Mouse (Mus musculus): Measurements from ENCODE around the gene Zfp704.

Zfp704 gene

DNA sequence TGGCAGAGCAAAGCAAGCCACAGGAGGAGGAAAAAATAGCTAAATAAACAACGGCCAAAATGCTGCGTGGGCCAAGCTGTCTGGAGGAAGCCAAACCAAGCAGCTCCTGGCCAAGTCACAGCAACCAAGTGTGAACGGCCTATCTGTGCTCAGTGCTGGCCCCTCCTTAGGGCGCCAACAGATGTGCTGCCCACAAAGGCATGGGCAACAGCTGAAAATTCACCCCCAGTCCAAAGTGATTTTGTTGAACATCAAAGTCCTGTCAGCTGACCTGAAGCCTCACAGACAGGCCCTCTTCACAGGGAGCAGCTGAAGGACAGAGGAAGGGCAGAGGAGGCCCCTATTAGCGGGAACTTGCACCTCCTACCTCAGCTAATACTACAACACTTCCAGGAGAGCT is 148.2 kb downstream of the Zfp704 start:
- peak in 1 of 2 experiments; percentile 9 for DNase-seq (ENCODE audit: low spot score in 2 of 2)

DNA sequence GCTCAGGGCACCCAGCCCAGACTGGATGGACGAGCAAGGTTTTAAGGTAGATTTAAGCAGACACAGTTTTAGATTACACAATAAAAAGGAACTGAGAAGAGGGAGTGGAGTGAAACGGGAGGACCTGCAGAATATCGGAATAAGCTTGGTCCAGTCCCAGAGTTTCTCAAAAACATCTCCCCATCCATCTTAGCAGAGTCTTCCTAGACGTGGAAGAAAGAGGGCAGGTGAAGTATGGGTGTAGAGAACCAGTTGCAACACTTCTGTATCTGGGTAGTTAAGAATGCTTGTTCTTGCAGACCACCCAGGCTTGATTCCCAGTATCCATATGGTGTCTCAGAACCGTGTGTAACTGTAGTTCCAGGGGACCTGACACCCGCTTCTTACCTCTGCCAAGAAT is 149.6 kb downstream of the Zfp704 start:
- no peak for DNase-seq (ENCODE audit: low spot score in 2 of 2)

DNA sequence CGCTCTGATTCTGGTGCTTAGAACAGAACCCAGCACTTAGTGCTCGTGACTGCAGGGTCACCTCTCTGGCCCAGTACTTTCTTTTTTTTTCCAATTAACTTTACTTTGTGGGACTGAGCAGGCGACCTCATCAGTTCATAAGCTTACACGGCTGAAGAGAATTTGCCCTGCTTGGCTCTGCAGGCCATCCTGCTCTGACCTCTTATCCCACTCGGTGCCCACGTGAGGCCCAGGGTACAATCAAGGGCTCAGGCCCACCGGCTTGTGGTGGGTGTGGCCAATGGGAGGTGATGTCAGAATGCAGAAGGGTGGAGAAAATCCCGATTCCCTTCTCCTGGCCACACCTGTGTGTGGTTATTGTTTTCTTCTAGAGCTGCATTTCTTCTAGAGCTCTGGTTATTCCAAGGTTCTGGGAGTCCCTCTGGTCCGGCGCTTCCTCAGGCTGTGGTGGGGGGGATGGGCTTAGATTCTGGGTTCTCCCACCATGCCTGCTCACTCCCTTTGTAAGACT is 153.4 kb downstream of the Zfp704 start:
- no peak for DNase-seq (ENCODE audit: low spot score in 2 of 2)

DNA sequence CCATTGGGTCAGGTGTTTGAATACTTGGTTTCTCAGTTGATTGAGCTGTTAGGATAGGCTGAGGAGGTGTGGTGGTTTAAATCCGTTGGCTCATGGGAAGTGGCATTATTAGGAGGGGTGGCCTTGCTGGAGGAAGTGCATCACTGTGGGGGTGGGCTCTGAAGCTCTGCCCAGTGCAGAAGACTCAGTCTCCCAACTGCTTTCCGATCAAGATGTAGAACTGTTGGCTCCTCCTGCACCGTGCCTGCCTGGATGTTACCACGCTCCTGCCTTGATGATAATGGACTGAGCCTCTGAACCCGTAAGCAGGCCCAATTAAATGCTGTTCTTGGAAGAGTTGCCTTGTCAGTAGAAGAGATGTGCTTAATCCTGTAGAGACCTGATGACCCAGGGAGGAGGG is 154.5 kb downstream of the Zfp704 start:
- no peak for DNase-seq (ENCODE audit: low spot score in 2 of 2)

DNA sequence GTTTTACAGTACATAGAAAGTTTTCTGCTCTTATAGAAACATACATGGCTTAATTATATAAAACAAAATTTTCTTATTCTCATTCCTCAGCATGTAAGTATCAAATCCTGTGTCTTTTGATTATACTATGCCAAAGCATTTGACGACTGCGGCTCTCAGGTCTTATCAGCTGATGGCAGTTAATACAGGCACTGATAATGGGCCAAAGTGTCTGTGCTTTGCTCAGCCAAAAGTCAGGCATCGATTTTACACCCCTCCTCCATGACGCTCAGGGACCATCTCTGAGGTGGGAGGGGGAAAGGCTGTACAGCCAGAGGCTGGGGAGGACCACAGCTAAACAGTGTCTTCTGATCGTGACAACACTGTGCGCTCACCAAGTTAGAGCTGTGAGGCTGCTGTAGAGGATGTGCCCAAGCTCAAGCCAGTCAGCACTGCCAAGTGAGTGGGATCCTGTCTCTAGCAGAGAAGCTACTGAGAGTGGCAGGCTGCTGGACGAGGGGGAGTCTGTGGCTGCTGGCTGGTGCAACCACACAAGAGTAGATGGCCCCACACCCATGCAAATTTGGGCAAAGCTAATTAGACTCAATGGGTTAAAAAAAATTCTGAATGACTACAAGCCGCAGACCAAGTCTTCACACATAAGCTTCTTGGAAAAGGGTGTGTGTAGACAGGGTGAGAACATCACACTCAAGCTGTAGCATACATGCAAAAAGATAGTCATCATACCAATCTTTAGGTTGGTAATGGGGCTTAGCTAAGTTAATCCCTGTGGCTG is 155.1 kb downstream of the Zfp704 start:
- DNase-seq (ENCODE audit: low spot score in 2 of 2) = no peak

DNA sequence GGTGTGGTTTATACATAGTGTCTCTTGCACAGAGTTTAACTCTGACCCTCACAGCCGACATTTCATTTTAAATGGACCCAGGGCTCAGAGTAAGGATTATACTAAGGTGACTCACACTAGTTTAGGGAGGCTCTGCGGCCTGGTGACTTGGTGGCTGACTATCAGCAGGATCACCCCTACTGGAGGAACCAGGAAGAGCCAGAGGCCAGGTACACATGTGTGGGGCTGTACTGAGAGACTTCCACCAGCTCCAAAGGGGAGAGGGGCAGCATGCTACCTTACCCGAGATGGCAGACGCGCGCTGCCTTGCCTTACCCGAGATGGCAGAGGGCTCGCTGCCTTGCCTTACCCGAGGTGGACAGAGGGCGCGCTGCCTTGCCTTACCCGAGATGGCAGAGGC is 159.4 kb downstream of the Zfp704 start:
- no peak for DNase-seq (ENCODE audit: low spot score in 2 of 2)

DNA sequence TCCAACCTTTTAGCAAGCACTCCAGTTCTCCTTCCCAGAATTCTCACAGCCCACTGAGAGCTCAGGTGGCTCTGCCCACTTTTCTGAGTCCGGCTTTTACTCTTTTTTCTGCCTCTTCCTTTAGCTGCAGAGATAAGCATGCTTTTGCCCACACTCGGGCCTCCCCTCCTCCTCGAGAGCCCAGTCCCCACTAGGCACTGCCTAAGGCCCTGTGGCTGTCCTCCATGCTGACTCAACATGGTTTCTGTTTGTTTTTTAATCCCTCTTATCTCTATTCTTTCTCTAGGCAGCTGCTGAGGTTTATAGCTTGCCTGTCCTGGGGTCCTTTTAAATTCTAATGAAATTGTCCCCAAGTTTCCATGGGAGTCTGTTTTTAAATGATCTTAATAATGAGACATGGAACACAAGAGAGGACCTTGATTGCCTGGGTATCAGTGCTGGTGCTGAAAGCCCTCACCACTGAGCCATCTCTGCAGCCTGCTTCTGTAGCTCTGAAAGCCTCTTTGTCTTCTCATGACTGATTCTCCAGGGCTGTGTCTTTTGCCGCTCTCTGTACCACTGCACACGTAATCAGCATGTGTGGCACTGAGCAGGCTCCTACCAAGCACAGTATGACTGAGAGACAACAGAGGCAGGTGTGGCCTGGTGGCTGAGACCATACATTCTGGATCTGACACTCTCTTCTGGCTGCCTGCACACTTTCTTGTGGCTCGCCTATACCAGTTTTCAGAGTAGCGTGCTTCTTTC is 160.5 kb downstream of the Zfp704 start:
- no peak for DNase-seq (ENCODE audit: low spot score in 2 of 2)

DNA sequence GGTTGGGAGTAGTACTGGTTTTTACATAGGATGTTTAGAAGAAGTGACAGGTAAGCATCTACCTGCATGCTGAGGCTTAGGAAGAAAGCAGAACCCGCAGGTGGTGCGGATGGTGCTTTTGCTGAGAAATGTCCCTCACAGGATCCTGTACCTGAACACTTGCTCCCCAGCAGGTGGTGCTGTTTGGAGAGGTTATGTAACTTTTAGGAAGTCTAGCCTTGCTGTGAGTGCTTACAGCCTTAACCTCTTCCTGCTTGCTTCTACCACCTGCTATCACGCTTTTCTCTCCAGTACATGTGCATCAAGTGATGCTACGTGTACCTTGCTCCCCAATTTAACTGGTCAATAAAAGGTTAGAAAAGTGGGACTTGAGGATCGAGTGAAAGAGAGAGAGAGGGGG is 161.3 kb downstream of the Zfp704 start:
- no peak for DNase-seq (ENCODE audit: low spot score in 2 of 2)

DNA sequence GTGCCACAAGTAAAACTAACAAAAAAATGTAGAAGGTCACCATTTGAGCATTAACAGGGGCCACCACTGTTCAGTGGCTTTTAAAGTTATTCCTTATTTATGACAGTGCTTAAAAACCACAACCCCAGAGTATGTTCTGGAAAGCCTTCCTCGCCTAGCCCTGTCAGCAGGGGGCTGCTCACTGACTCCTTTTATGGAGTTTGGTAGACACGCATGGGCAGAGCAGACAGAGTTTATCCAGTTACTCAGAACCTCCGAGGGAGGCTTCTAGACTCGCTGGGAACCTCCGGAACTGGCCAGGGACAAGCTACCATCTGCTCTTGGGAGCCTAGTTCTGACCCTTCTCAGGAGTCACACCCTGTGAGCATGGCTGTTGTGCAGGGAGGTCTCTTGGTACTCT is 165.3 kb downstream of the Zfp704 start:
- no peak for DNase-seq (ENCODE audit: low spot score in 2 of 2)

DNA sequence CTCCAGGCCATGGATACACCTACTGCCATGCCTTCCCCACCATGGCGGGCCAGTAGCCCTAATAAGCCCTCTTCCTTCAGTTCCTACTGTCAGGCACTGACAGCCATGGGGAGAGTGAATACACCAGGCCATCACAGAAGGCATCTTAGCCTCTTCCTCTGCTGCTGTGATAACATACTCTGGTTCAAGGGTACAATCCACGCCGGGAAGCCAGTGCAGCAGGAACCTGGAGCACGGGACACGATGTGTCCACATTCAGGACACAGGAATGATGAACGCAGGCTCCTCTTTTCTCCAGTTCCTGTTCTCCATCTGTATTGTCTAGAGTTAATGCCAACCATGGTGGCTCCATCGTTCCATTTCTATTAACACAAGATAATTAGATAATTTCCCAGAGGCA is 165.9 kb downstream of the Zfp704 start:
- DNase-seq (ENCODE audit: low spot score in 2 of 2) = no peak

DNA sequence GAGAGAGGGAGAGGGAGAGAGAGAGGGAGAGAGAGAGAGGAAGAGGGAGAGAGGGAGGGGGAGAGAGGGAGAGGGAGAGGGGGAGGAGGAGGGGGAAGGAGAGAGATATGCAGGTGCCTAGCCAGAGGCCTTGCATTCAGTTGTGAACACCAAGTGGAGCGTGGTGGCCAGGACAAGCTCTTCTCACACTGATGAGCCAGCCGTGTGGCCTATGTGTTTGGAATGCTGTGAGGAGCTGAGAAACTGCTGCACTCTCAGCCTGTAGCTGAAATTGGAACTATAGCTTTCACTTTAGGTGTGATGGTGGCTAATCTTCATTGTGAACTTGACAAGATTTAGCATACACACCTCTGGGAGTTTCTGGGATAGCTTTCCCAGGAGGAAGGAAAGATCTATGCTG is 166.4 kb downstream of the Zfp704 start:
- no peak for DNase-seq (ENCODE audit: low spot score in 2 of 2)

DNA sequence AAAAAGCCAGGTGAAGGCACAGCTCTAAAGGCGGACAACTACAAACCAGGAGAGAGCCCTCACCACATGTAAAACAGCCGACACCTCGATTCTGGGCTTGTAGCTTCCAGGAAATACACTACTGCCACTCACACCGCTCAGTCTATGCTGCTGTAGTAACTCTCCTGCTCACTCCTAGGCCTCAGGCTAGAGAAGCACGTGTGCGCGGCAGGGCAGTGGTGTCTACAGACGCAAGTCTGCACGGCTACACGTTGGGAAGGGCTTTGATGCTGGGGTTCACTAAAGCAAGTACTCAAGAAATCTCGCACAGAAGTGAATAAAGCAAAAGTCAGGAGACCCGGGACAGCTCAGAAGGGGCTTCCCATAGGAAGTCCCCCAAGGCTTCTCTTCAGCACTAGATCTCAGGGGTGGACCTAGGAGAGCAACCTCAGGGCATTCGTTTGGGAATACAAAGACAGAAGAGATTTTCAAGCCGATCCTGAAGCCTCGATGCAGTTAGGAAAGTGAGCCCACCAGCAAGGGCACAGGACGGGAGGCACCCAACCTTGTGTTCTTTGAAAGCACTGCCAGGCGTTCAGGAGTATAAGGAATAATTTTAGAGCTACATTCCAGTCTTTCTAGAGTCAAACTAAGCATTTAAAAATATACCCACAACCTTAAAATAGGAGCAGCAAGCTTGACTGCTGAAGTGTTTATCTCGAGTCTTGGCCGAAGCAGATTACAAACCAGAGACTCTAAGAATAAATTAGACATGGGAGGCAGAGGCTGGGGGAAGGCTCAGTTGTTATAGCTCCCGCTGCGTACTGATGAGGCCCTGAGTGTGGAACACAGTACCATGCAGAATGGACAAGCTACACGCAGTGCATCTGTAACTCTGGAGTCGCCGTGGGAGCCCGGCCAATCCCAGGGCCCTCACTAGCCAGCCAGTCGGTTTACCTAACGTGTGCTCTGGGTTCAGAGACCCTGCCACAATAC is 168.0 kb downstream of the Zfp704 start:
- DNase-seq (ENCODE audit: low spot score in 2 of 2) = no peak

DNA sequence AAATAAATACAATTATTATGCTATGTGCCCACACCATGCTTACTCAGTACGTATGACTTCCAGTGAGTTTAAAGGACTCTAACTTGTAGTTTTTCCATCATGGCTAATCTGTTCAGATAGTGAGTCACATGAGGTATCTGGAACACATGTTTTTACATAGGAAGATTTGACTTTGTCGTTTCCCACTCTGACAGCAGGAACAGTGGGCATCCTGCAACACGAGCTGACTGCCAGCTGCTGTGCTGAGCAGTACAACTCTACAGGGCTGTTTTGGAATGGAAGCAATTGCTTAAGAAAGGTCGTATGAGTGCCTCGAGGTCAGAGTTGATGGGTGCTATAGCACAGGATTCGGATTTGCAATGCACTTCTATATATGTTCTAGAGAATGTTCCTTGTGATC is 169.4 kb downstream of the Zfp704 start:
- no peak for DNase-seq (ENCODE audit: low spot score in 2 of 2)

DNA sequence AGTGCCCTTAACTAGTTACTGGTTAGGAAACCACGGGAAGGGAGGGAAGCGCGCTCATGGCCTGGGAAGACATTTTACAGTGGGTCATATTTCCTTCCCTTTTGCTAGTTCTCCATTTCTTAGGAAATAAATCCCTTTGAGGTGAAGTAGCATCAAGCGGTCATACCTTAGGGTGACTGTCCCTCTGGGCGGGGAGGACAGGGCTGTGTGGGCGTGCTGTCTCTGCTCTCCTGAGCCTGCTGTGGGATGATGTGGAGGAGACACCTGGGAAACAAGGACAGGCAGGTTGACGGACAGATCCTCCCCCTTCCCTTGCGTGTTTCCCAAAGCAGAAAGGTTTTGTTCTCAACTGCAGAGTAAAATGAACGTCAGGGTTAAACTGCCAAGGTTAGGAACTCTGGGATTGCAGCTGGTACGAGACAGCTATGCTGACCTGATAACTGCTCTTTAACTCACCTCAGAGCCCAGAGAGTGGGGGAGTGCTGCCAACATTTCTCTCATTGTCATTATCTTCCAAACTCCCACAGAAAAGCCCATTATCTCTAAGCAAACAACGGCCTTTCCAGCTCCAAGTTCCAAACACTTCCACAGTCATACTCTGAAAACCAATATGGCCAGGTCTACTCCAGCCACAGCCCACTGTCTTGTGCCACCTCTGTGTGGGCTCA is 170.1 kb downstream of the Zfp704 start:
- DNase-seq (ENCODE audit: low spot score in 2 of 2) = no peak

DNA sequence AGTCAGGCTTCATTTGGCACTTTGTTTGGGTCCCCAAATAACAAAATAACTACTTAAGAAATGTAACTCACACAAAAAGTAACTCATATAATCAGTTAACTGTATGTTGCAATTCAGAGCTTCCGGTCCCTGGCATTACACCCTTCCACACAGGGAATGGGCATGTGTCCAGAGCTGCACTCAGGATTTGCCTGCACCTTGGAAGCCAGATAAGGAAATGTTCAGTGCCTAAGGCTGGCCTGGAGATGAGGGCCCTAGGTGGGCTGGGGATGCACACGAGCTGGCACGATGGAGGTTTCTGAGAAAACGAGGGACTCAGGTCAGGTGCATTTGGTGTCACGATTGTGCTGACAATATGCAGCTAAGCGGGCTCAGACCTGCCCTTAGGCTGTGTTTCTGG is 173.6 kb downstream of the Zfp704 start:
- no peak for DNase-seq (ENCODE audit: low spot score in 2 of 2)

DNA sequence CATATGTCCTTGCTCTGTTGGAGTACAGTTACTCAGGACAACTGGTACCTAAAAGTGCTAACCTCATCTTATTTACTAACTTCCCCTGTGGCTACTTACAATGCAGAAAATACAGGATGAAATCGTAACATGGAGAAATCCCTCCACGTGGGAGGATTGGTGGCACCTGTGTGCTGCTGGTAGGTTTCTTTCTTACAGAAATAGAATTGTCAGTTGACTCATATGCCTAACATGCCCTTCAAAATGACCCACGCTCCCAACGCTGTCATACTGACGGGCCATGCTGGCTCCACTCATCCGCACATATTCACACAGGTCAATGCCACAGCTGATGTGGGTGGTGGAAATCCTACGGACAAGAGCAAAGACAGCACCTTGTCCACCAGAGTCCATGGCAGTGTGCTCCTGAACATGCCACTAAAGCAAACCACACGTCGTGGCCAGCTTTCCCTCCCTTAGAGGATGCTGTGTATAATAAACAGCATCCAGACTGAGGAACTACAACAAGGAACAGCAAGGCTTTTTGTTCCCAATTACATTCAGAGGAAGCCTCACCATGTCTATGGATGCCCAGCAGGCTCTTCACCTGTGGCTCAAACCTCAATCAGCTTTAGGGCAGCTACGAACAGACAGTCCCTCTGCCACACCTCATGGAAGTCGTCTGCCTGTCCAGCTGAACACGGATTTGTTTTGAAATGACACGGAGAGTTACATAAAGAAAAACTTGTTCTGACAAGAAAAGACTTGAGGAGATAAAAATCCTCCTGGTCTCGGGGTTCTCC is 175.3 kb downstream of the Zfp704 start:
- no peak for DNase-seq (ENCODE audit: low spot score in 2 of 2)

DNA sequence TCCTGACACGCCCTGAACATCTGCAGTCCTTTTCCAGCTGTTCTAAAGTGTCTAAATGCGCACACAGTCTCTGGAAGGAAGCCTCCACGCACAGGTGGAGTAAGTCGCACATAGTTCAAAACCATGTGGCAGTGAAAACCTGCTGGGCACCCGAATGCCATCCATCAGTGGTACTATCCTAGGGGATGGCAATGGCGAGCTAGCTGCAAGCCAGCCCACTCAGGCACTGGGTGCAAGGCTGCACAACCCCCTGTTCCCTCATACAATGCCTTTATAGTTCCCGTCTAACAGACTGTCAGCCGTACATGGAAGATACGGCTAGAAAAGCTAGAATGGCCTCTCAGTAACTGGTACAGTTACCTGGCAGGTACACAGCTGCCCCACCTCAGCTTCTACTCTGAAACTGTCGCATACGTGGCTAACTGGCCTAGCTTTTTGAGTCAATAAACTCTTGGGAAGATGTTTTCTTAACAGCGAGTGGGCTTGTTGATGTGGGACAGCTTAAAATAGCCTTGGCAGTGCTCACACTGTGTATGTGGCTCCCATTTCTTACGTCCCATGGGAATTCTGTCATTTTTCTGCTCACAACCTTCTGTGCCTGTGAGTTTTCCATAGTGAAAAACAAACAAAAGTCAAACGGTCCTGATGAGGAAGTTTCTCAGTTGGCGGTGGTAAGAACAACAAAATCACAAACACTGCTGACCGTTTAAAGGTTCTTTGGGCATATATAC is 176.9 kb downstream of the Zfp704 start:
- no peak for DNase-seq (ENCODE audit: low spot score in 2 of 2)

DNA sequence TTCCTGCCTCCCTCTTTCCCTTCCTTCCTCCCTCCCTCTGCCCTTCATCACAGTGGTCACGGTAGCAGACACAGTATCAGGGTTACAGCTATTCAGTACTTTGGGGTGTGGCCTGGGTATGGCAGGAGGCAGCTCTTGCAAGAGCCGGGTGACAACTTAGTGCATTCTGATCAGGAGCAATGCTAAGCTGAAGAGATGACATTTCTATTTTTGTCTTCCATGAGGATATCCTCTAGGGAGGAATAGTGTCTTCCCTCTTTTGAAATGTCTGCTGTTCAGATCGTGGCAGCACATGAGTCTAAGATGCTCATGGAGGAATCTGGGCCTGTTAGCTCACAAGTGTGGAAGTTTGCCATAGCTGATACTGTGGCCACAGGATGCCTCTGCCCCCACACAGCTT is 177.7 kb downstream of the Zfp704 start:
- no peak for DNase-seq (ENCODE audit: low spot score in 2 of 2)

DNA sequence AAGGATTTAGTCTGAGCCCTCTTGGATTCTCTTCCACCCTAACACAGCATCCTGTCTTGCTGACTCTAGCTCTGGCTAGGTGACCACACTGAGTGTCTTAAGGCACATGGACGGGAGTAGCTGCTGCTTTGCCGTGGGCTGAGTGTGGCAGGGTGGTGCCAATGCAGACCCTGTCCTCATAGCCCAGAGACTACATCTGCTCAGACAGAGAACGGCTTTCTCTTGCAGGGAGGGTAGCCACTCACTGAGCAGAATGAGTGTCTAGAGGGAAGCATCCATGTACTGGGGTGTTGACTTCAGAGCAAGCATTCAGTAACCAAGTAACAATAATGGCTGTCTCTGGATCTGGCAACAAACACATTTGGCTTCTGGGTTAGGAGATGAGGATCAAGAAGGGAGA is 179.9 kb downstream of the Zfp704 start:
- no peak for DNase-seq (ENCODE audit: low spot score in 2 of 2)

DNA sequence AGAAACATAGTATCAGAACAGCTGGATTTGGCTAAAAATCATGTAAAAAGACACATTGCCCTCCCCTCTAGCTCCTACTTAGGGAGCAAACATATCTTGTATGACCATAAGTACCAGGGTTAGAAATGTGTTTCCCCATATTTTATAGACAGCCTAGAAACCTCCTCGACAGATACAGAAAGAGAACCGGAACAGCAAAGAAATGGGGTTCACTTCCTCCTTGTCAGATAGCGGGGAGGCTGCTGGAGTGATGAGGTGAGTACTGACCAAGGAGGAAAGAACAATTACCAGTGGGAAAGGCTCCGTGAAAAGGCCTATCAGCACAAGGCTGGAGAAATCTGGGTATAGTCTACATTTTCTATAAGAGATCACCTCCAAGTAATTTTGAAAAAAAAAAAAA is 182.1 kb downstream of the Zfp704 start:
- no peak for DNase-seq (ENCODE audit: low spot score in 2 of 2)

Data from cerebellum, postnatal 4 days (tissue).